8 mouse cellular contexts compared by ENCODE assay signal in the genomic region with DNA sequence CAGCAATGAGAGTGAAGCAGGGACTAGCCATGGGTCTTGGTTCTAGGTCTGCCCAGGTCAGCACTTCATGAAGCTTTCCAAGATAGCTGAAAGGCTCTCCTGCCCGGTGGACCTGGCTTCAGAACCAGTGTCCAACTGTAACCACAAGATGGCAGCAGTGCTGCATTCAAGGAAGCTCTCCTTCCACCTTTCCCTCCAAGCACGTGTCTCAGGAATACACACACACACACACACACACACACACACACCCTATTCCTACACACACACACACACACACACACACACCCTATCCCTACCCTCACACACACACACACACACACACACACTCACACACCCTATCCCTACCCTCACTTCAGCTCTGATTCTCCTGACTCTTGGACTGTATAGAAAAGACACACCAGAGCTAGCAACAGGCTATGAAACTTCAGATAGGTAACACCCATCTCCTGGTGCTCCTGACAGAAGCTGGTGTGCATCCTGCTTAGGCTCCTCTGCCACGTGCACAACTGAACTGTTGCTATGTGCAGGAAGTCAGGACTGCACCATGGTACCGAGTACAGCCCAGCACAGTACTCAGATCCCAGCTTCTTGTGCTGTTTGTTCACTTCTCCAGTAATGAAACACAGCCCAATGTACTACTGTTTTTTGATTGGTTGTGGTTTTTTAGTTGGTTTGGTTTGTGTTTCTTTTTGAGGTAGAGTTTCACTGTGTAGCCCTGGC. TPM values are rescaled to one million over a fixed set of nuclear protein-coding genes. Genes with fewer than 3 reads are reported as not detected.
DNase-seq lines count a peak whose midpoint lies in the region; ATAC-seq and TF ChIP-seq lines count a peak whose summit lies in the region.

No protein-coding gene starts in this region.

- H3K4me1 ChIP-seq in heart, embryonic 14.5 days (ENCODE audit: control insufficient read depth in 2 of 2, insufficient read depth in 2 of 2, low read length in 2 of 2): no peaks in the 10 kb centered on the region
- no peaks in the 10 kb centered on the region for H3K4me1 ChIP-seq in liver, embryonic 11.5 days (replicated peaks; ENCODE audit: control insufficient read depth, insufficient read depth, low read length)
- H3K4me1 ChIP-seq in stomach, embryonic 14.5 days (ENCODE audit: control insufficient read depth, insufficient read depth, low read length): no peaks in the 10 kb centered on the region

- H3K4me3 ChIP-seq in heart, embryonic 14.5 days (ENCODE audit: control insufficient read depth in 1 of 2, insufficient read depth in 1 of 2, low read depth in 1 of 2, low read length in 2 of 2): no peak overlapping the region
- H3K4me3 ChIP-seq in liver, embryonic 11.5 days (ENCODE audit: low read depth, low read length): no peak overlapping the region
- no peak overlapping the region for H3K4me3 ChIP-seq in stomach, embryonic 14.5 days (ENCODE audit: low read depth, low read length)

- peaks cover 18% of the 10 kb centered on the region for H3K36me3 ChIP-seq in heart, embryonic 14.5 days (ENCODE audit: control insufficient read depth, insufficient read depth, low read length)
- H3K36me3 ChIP-seq in liver, embryonic 11.5 days (ENCODE audit: control insufficient read depth, insufficient read depth, low read length): no peaks in the 10 kb centered on the region
- no peaks in the 10 kb centered on the region for H3K36me3 ChIP-seq in stomach, embryonic 14.5 days (ENCODE audit: control insufficient read depth, insufficient read depth, low read length)

- 30% methylated on average over 4 of the region's 4 CpGs for WGBS in heart, embryonic 14.5 days
- 27% methylated on average over 4 of the region's 4 CpGs for WGBS in liver, embryonic 11.5 days
- WGBS in stomach, embryonic 14.5 days: 26% methylated on average over 4 of the region's 4 CpGs

- peak; percentile 87 for ATAC-seq in erythroid progenitor cell, adult 5-6 weeks (replicated peaks; ENCODE audit: low FRiP score, poor library complexity, severe bottlenecking)
- peak; percentile 37 for ATAC-seq in heart, embryonic 14.5 days (ENCODE audit: insufficient number of reproducible peaks, insufficient read depth, low FRiP score, low read depth)
- peak; percentile 76 for ATAC-seq in liver, embryonic 11.5 days (replicated peaks; ENCODE audit: low FRiP score)
- ATAC-seq in stomach, embryonic 14.5 days (ENCODE audit: insufficient number of reproducible peaks, insufficient read depth, low FRiP score, low read depth): peak; percentile 78

- H3K27ac ChIP-seq in heart, embryonic 14.5 days (replicated peaks in 1 of 2; ENCODE audit: control insufficient read depth in 1 of 2, insufficient read depth in 1 of 2, low read depth in 2 of 2, low read length in 2 of 2): no peak overlapping the region
- no peak overlapping the region for H3K27ac ChIP-seq in liver, embryonic 11.5 days (ENCODE audit: low read depth, low read length)
- H3K27ac ChIP-seq in stomach, embryonic 14.5 days (ENCODE audit: low read length): no peak overlapping the region

- peak; percentile 92 for TF ChIP-seq CTCF in brain, embryonic 14.5 days (IDR thresholded peaks at IDR 0.05; ENCODE audit: borderline replicate concordance, extremely low read depth, insufficient read depth, insufficient read length)

- no peak overlapping the region for H3K4me2 ChIP-seq in heart, embryonic 14.5 days (ENCODE audit: low read length)
- H3K4me2 ChIP-seq in liver, embryonic 11.5 days: no peak overlapping the region
- no peak overlapping the region for H3K4me2 ChIP-seq in stomach, embryonic 14.5 days (replicated peaks; ENCODE audit: low read depth, low read length)

- no peaks in the 10 kb centered on the region for H3K27me3 ChIP-seq in heart, embryonic 14.5 days (ENCODE audit: control insufficient read depth, insufficient read depth, low read length)
- no peaks in the 10 kb centered on the region for H3K27me3 ChIP-seq in liver, embryonic 11.5 days (replicated peaks; ENCODE audit: control insufficient read depth, insufficient read depth, low read length)
- H3K27me3 ChIP-seq in stomach, embryonic 14.5 days (ENCODE audit: control insufficient read depth, insufficient read depth, low read length): no peaks in the 10 kb centered on the region

- H3K9me3 ChIP-seq in heart, embryonic 14.5 days (ENCODE audit: control insufficient read depth, low read length): no peaks in the 10 kb centered on the region
- no peaks in the 10 kb centered on the region for H3K9me3 ChIP-seq in liver, embryonic 11.5 days (ENCODE audit: control insufficient read depth, low read length)
- no peaks in the 10 kb centered on the region for H3K9me3 ChIP-seq in stomach, embryonic 14.5 days (ENCODE audit: control insufficient read depth, low read depth, low read length)

- TF ChIP-seq POLR2A in brain, embryonic 14.5 days (IDR thresholded peaks at IDR 0.05; ENCODE audit: borderline replicate concordance, extremely low read depth, insufficient read depth, insufficient read length, poor library complexity, severe bottlenecking): no peak

- peak; percentile 68 for DNase-seq in CD4-positive helper T cell, adult 2 months (ENCODE audit: low read depth, low spot score)
- DNase-seq in brain, embryonic 14.5 days (ENCODE audit: low read depth): peak; percentile 88
- DNase-seq in kidney, postnatal 10 days: peak; percentile 91
- peak; percentile 68 for DNase-seq in liver, embryonic 11.5 days (ENCODE audit: low spot score)
- peak; percentile 30 to 59 for DNase-seq in natural killer cell, adult 2 months (ENCODE audit: low spot score in 2 of 2)

- H3K9ac ChIP-seq in heart, embryonic 14.5 days (ENCODE audit: low read length): no peak overlapping the region
- H3K9ac ChIP-seq in liver, embryonic 11.5 days (ENCODE audit: low read depth, low read length): no peak overlapping the region
- no peak overlapping the region for H3K9ac ChIP-seq in stomach, embryonic 14.5 days (replicated peaks; ENCODE audit: low read depth, low read length)

RNA-seq across cellular contexts. Expression of gene Hmox1, which starts 21.6 kb away (rescaled TPM):
- polyA plus RNA-seq in brain, embryonic 14.5 days (2012; rRNA removed): 9.1 and 16.2 TPM in 2 replicates
- total RNA-seq in erythroid progenitor cell, adult 5-6 weeks (2015; ENCODE audit: low replicate concordance): 66.7 and 90.8 TPM in 2 replicates
- 68.0 and 100 TPM in 2 replicates for total RNA-seq in erythroid progenitor cell, adult 5-6 weeks (2017; ENCODE audit: low replicate concordance)
- 14.6 and 19.0 TPM in 2 replicates for polyA plus RNA-seq in heart, embryonic 14.5 days (2014; fragmentation: Nextera tagmentation; extraction: Ambion mirVana)
- 80.3 and 95.8 TPM in 2 replicates for polyA plus RNA-seq in liver, embryonic 11.5 days (2014; fragmentation: Nextera tagmentation; extraction: Ambion mirVana)
- polyA plus RNA-seq in stomach, embryonic 14.5 days (2014; fragmentation: Nextera tagmentation; extraction: Ambion mirVana): 7.7 and 8.7 TPM in 2 replicates

RNA-seq across cellular contexts. Expression of gene Mcm5, which starts 37.6 kb away (rescaled TPM):
- 53.3 and 80.6 TPM in 2 replicates for polyA plus RNA-seq in brain, embryonic 14.5 days (2012; rRNA removed)
- 54.1 and 104 TPM in 2 replicates for total RNA-seq in erythroid progenitor cell, adult 5-6 weeks (2015; ENCODE audit: low replicate concordance)
- 166 and 198 TPM in 2 replicates for total RNA-seq in erythroid progenitor cell, adult 5-6 weeks (2017; ENCODE audit: low replicate concordance)
- polyA plus RNA-seq in heart, embryonic 14.5 days (2014; fragmentation: Nextera tagmentation; extraction: Ambion mirVana): 63.7 and 71.7 TPM in 2 replicates
- 278 and 324 TPM in 2 replicates for polyA plus RNA-seq in liver, embryonic 11.5 days (2014; fragmentation: Nextera tagmentation; extraction: Ambion mirVana)
- polyA plus RNA-seq in stomach, embryonic 14.5 days (2014; fragmentation: Nextera tagmentation; extraction: Ambion mirVana): 138 and 141 TPM in 2 replicates

RNA-seq across cellular contexts. Expression of gene Tom1, which starts 38.3 kb away (rescaled TPM):
- 14.5 and 25.4 TPM in 2 replicates for polyA plus RNA-seq in brain, embryonic 14.5 days (2012; rRNA removed)
- 17.3 and 18.0 TPM in 2 replicates for total RNA-seq in erythroid progenitor cell, adult 5-6 weeks (2015; ENCODE audit: low replicate concordance)
- 4.4 and 9.5 TPM in 2 replicates for total RNA-seq in erythroid progenitor cell, adult 5-6 weeks (2017; ENCODE audit: low replicate concordance)
- polyA plus RNA-seq in heart, embryonic 14.5 days (2014; fragmentation: Nextera tagmentation; extraction: Ambion mirVana): 42.6 and 45.9 TPM in 2 replicates
- polyA plus RNA-seq in liver, embryonic 11.5 days (2014; fragmentation: Nextera tagmentation; extraction: Ambion mirVana): 22.2 and 24.6 TPM in 2 replicates
- polyA plus RNA-seq in stomach, embryonic 14.5 days (2014; fragmentation: Nextera tagmentation; extraction: Ambion mirVana): 24.1 and 27.5 TPM in 2 replicates

Comparison
In these comparisons a context has a peak if more than half of its experiments do, and no peak if none do; other contexts are left out.
1. ATAC-seq: peak in every context shown above with its lines; median percentile 87 in erythroid progenitor cell, adult 5-6 weeks; 78 in stomach, embryonic 14.5 days; 76 in liver, embryonic 11.5 days; 37 in heart, embryonic 14.5 days.